In the genomic region with DNA sequence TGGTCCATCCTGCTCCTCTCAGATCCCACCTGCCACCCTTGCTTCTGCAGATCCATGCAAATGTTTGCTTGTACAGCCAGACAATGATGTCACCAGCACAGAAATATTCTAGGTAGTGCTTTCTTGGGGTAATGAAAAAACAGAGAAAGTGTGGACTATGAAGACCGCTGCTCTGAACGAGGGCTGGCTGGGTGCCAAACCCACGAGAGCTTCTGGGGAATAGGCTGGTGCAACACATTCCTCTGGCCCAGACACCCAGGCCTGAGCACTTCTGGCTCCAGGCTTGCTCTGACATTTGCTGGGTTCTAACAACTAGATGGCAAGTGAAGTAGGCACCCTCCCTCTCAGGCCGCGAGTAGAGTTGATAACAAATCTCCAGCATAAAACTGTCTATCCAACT, we compare ENCODE assay signal across 8 mouse cellular contexts. TPM values are rescaled to one million over a fixed set of nuclear protein-coding genes. Genes with fewer than 3 reads are reported as not detected.
DNase-seq lines count a peak whose midpoint lies in the region.

No protein-coding gene starts in this region.

- peak; percentile 11 to 43 for DNase-seq in frontal cortex, postnatal 10 days (ENCODE audit: low spot score in 2 of 2)
- no peak for DNase-seq in frontal cortex, postnatal 25 days (ENCODE audit: low spot score in 2 of 2)
- peak; percentile 66 for DNase-seq in 3134 (ENCODE audit: extremely low read depth, insufficient read length, low spot score)
- DNase-seq in brain, adult 2 months (ENCODE audit: low read depth, low spot score): peak; percentile 61
- peak; percentile 74 for DNase-seq in gastrocnemius, postnatal 10 days
- DNase-seq in kidney, adult 8-10 months: peak; percentile 76 to 79
- DNase-seq in lung, postnatal 10 days: peak; percentile 82
- DNase-seq in urinary bladder, postnatal 10 days (ENCODE audit: low spot score): peak; percentile 24

RNA-seq across cellular contexts. Expression of a gene that starts 11.6 kb away (rescaled TPM):
- 10 to 100 TPM; 87.0 to 97.5 TPM for total RNA-seq in gastrocnemius, postnatal 10 days (2021)

Comparison
In these comparisons a context has a peak if more than half of its experiments do, and no peak if none do; other contexts are left out.
1. DNase-seq: peak in frontal cortex, postnatal 10 days (2 of 2), 3134 (single experiment), brain, adult 2 months (single experiment), gastrocnemius, postnatal 10 days (single experiment), kidney, adult 8-10 months (2 of 2), lung, postnatal 10 days (single experiment) and urinary bladder, postnatal 10 days (single experiment); none in frontal cortex, postnatal 25 days (0 of 2).